Mouse (Mus musculus): ENCODE measurements around the gene Dock7. TPM values are rescaled to one million over a fixed set of nuclear protein-coding genes. Genes with fewer than 3 reads are reported as not detected.

Gene Dock7
- total RNA-seq (2021) (10 to 100 TPM in 1 of 2 experiments, 1 to 10 TPM in 1; 8.8 to 11.0 TPM), polyA plus RNA-seq (2012; rRNA removed) (10.5 and 14.9 TPM in 2 replicates)
- long read RNA-seq, partial matches to known transcripts: 1 of 2 reads
- long read RNA-seq, other reads (novel, unspliced or antisense): 1 of 2 reads

GRCm38 (mm10) chr4:99120211-99121122 lies at the start of gene Dock7:
TSS of gene Dock7 (minus strand) at chr4:99120915.
- Histone ChIP-seq H3K27ac (peak within 1 kb of the TSS; percentile 59), H3K36me3 (ENCODE audit: control insufficient read depth, insufficient read depth, low read length) (no peaks in the 10 kb centered on the region)
- peak; percentile 89 to 91 for DNase-seq

GRCm38 (mm10) chr4:99168869-99169268 lies 48.2 kb upstream of the Dock7 start:
- intact Hi-C loops (cut with DNase I): no loop called here
- Histone ChIP-seq H3K27ac (no peak overlapping the region), H3K9ac (ENCODE audit: low read depth, low read length) (no peak overlapping the region), H3K79me2 (replicated peaks; ENCODE audit: control insufficient read depth, insufficient read depth, low read length) (no peaks in the 10 kb centered on the region), H3K4me3 (no peak overlapping the region), H3K27me3 (ENCODE audit: control insufficient read depth, insufficient read depth, low read length) (0 out of 2 replicates have a peak, but pooled peaks cover 3% of the 10 kb centered on the region), H3K36me3 (ENCODE audit: control insufficient read depth, insufficient read depth, low read length) (no peaks in the 10 kb centered on the region), H3K4me1 (ENCODE audit: control insufficient read depth, insufficient read depth, low read length) (no peaks in the 10 kb centered on the region)
- no peak for TF ChIP-seq POLR2A (IDR thresholded peaks at IDR 0.05; ENCODE audit: insufficient read depth, low read depth, low read length)
- no peak for TF ChIP-seq EP300 (IDR thresholded peaks at IDR 0.05; ENCODE audit: insufficient read depth, low read depth, low read length)
- no peak for TF ChIP-seq CTCF (IDR thresholded peaks at IDR 0.05)
- DNase-seq: no peak
- WGBS: 91% methylated on average over 5 of the region's 5 CpGs

More at GRCm38 (mm10) chr4:99120211-99121122, at the start of gene Dock7:
- peaks cover 1% of the 10 kb centered on the region; the same call in 1 of the 2 replicates for H3K27me3 ChIP-seq (ENCODE audit: control insufficient read depth, insufficient read depth, low read length)
- H3K4me3 ChIP-seq: peak within 1 kb of the TSS; percentile 84
- intact Hi-C loops (cut with DNase I): loop anchor here (5.0 kb wide), 3 partner anchors 37 to 198 kb away; partner anchors contain the start of gene Usp1
- H3K9ac ChIP-seq (ENCODE audit: low read depth, low read length): peak within 1 kb of the TSS; percentile 83
- peaks cover 4% of the 10 kb centered on the region for H3K4me1 ChIP-seq (ENCODE audit: control insufficient read depth, insufficient read depth, low read length)
- peaks cover 1% of the 10 kb centered on the region; the same call in 1 of the 2 replicates for H3K79me2 ChIP-seq (replicated peaks; ENCODE audit: control insufficient read depth, insufficient read depth, low read length)
- TF ChIP-seq EP300 (IDR thresholded peaks at IDR 0.05; ENCODE audit: insufficient read depth, low read depth, low read length): no peak
- TF ChIP-seq POLR2A (IDR thresholded peaks at IDR 0.05; ENCODE audit: insufficient read depth, low read depth, low read length): no peak
- no peak for TF ChIP-seq CTCF (IDR thresholded peaks at IDR 0.05)
- under 1% methylated on average over 96 of the region's 117 CpGs for WGBS

- H3K4me3 ChIP-seq: no peak overlapping the region
- no peaks in the 10 kb centered on the region for H3K36me3 ChIP-seq (ENCODE audit: control insufficient read depth, insufficient read depth, low read length)
- H3K4me1 ChIP-seq (ENCODE audit: control insufficient read depth, insufficient read depth, low read length): peaks cover 8% of the 10 kb centered on the region
- H3K9ac ChIP-seq (ENCODE audit: low read depth, low read length): no peak overlapping the region
- H3K79me2 ChIP-seq (replicated peaks; ENCODE audit: control insufficient read depth, insufficient read depth, low read length): no peaks in the 10 kb centered on the region
- TF ChIP-seq CTCF (IDR thresholded peaks at IDR 0.05) (no peak), POLR2A (IDR thresholded peaks at IDR 0.05; ENCODE audit: insufficient read depth, low read depth, low read length) (no peak), EP300 (IDR thresholded peaks at IDR 0.05; ENCODE audit: insufficient read depth, low read depth, low read length) (no peak)
- DNase-seq: peak in 1 of 2 experiments; percentile 41
- intact Hi-C loops (cut with DNase I): no loop called here
- WGBS: 23% methylated on average over 4 of the region's 4 CpGs
- H3K27me3 ChIP-seq (ENCODE audit: control insufficient read depth, insufficient read depth, low read length): peaks cover 4% of the 10 kb centered on the region; the same call in 1 of the 2 replicates
- H3K27ac ChIP-seq: no peak overlapping the region
Measured at GRCm38 (mm10) chr4:99163547-99163946, 42.8 kb upstream of the Dock7 start.

- TF ChIP-seq CTCF (IDR thresholded peaks at IDR 0.05) (no peak), POLR2A (IDR thresholded peaks at IDR 0.05; ENCODE audit: insufficient read depth, low read depth, low read length) (no peak), EP300 (IDR thresholded peaks at IDR 0.05; ENCODE audit: insufficient read depth, low read depth, low read length) (no peak)
- Histone ChIP-seq H3K79me2 (replicated peaks; ENCODE audit: control insufficient read depth, insufficient read depth, low read length) (no peaks in the 10 kb centered on the region), H3K4me3 (no peak overlapping the region), H3K4me1 (ENCODE audit: control insufficient read depth, insufficient read depth, low read length) (peaks cover 8% of the 10 kb centered on the region), H3K27ac (peak overlapping the region; percentile 13; the same call in 1 of the 2 replicates), H3K27me3 (ENCODE audit: control insufficient read depth, insufficient read depth, low read length) (peaks cover 4% of the 10 kb centered on the region; the same call in 1 of the 2 replicates), H3K36me3 (ENCODE audit: control insufficient read depth, insufficient read depth, low read length) (no peaks in the 10 kb centered on the region), H3K9ac (ENCODE audit: low read depth, low read length) (no peak overlapping the region)
- 63% methylated on average over 9 of the region's 9 CpGs for WGBS
- DNase-seq: no peak
- intact Hi-C loops (cut with DNase I): no loop called here
Measured at GRCm38 (mm10) chr4:99163001-99163400, 42.3 kb upstream of the Dock7 start.

- DNase-seq: peak; percentile 35 to 41
- WGBS: 15% methylated on average over 6 of the region's 6 CpGs
- no peak overlapping the region for H3K4me3 ChIP-seq
- peaks cover 8% of the 10 kb centered on the region for H3K4me1 ChIP-seq (ENCODE audit: control insufficient read depth, insufficient read depth, low read length)
- peaks cover 4% of the 10 kb centered on the region; the same call in 1 of the 2 replicates for H3K27me3 ChIP-seq (ENCODE audit: control insufficient read depth, insufficient read depth, low read length)
- H3K27ac ChIP-seq: peak overlapping the region; percentile 47
- H3K9ac ChIP-seq (ENCODE audit: low read depth, low read length): no peak overlapping the region
- H3K79me2 ChIP-seq (replicated peaks; ENCODE audit: control insufficient read depth, insufficient read depth, low read length): no peaks in the 10 kb centered on the region
- intact Hi-C loops (cut with DNase I): no loop called here
- TF ChIP-seq EP300 (IDR thresholded peaks at IDR 0.05; ENCODE audit: insufficient read depth, low read depth, low read length) (no peak), POLR2A (IDR thresholded peaks at IDR 0.05; ENCODE audit: insufficient read depth, low read depth, low read length) (no peak), CTCF (IDR thresholded peaks at IDR 0.05) (no peak)
- no peaks in the 10 kb centered on the region for H3K36me3 ChIP-seq (ENCODE audit: control insufficient read depth, insufficient read depth, low read length)
Measured at GRCm38 (mm10) chr4:99161457-99161971, 40.8 kb upstream of the Dock7 start.
